Comparison of ENCODE assay signal across 9 mouse cellular contexts in genomic region chr4:136260491-136261180, GRCm38 (mm10). TPM values are rescaled to one million over a fixed set of nuclear protein-coding genes. Genes with fewer than 3 reads are reported as not detected.
DNase-seq lines count a peak whose midpoint lies in the region; ATAC-seq and TF ChIP-seq lines count a peak whose summit lies in the region.
"Had no signal": no experiment of that assay in that cellular context is flagged by ENCODE, and none has a peak within 500 bp of the region (broad histone marks: within the 10 kb centered on the region; RNA-seq: fewer than 3 reads in every experiment).

No protein-coding gene starts in this region.

- no peak for TF ChIP-seq POLR2A in cortical plate, adult 2 months (IDR thresholded peaks at IDR 0.05; ENCODE audit: extremely low read depth, insufficient read depth, low read length)

- H3K9ac ChIP-seq in liver, embryonic 13.5 days: no peak overlapping the region
- H3K9ac ChIP-seq in neural tube, embryonic 14.5 days (replicated peaks; ENCODE audit: low read depth, low read length): no peak overlapping the region
- H3K9ac ChIP-seq: embryonic facial prominence, embryonic 15.5 days had no signal

- no peak overlapping the region for H3K27ac ChIP-seq in cortical plate, adult 2 months (ENCODE audit: insufficient read depth, low read length)
- H3K27ac ChIP-seq in liver, embryonic 13.5 days: no peak overlapping the region
- H3K27ac ChIP-seq in neural tube, embryonic 14.5 days (ENCODE audit: low read depth, low read length): no peak overlapping the region
- H3K27ac ChIP-seq: embryonic facial prominence, embryonic 15.5 days had no signal

- H3K4me1 ChIP-seq in cortical plate, adult 2 months (ENCODE audit: control insufficient read depth, insufficient read depth, low read length): no peaks in the 10 kb centered on the region; the same call in 1 of the 2 replicates
- H3K4me1 ChIP-seq in liver, embryonic 13.5 days (replicated peaks): peaks cover 18% of the 10 kb centered on the region
- no peaks in the 10 kb centered on the region for H3K4me1 ChIP-seq in neural tube, embryonic 14.5 days (ENCODE audit: control insufficient read depth, insufficient read depth, low read length)
- H3K4me1 ChIP-seq: embryonic facial prominence, embryonic 15.5 days had no signal

- no peaks in the 10 kb centered on the region for H3K9me3 ChIP-seq in liver, embryonic 13.5 days (replicated peaks)
- no peaks in the 10 kb centered on the region for H3K9me3 ChIP-seq in neural tube, embryonic 14.5 days (ENCODE audit: control insufficient read depth, low read length)
- H3K9me3 ChIP-seq: embryonic facial prominence, embryonic 15.5 days had no signal

- H3K27me3 ChIP-seq in liver, embryonic 13.5 days: peaks cover 23% of the 10 kb centered on the region
- H3K27me3 ChIP-seq in neural tube, embryonic 14.5 days (ENCODE audit: control insufficient read depth, insufficient read depth, low read length): no peaks in the 10 kb centered on the region
- H3K27me3 ChIP-seq: embryonic facial prominence, embryonic 15.5 days had no signal

- ATAC-seq in granulocyte monocyte progenitor cell, adult 5-6 weeks (replicated peaks; ENCODE audit: poor library complexity, severe bottlenecking): peak; percentile 79
- ATAC-seq in liver, embryonic 13.5 days (ENCODE audit: low read depth): no peak
- peak; percentile 41; the same call in 1 of the 2 replicates for ATAC-seq in neural tube, embryonic 14.5 days (ENCODE audit: low read depth)

- peak; percentile 89 for TF ChIP-seq CTCF in cortical plate, adult 2 months (IDR thresholded peaks at IDR 0.05; ENCODE audit: extremely low read depth, insufficient read depth, low read length)

- peak; percentile 46 for DNase-seq in 3134 (ENCODE audit: extremely low read depth, insufficient read length, low spot score)
- peak; percentile 92 for DNase-seq in adipocyte (ENCODE audit: low spot score)
- peak; percentile 78 to 83 for DNase-seq in kidney, adult 8-10 months
- peak; percentile 55 for DNase-seq in liver, embryonic 13.5 days
- DNase-seq in telencephalon, adult 2 months (ENCODE audit: low read depth, low spot score): peak; percentile 51

- 39% methylated on average over 10 of the region's 10 CpGs for WGBS in liver, embryonic 13.5 days (ENCODE audit: insufficient replicate concordance)
- 42% methylated on average over 10 of the region's 10 CpGs for WGBS in neural tube, embryonic 14.5 days

- no peaks in the 10 kb centered on the region for H3K36me3 ChIP-seq in liver, embryonic 13.5 days
- no peaks in the 10 kb centered on the region for H3K36me3 ChIP-seq in neural tube, embryonic 14.5 days (ENCODE audit: control insufficient read depth, insufficient read depth, low read length)
- H3K36me3 ChIP-seq: embryonic facial prominence, embryonic 15.5 days had no signal

- H3K4me3 ChIP-seq in cortical plate, adult 2 months (ENCODE audit: insufficient read depth, low read length): no peak overlapping the region
- no peak overlapping the region for H3K4me3 ChIP-seq in liver, embryonic 13.5 days (replicated peaks)
- no peak overlapping the region for H3K4me3 ChIP-seq in neural tube, embryonic 14.5 days (ENCODE audit: low read depth, low read length)
- H3K4me3 ChIP-seq: embryonic facial prominence, embryonic 15.5 days had no signal

- H3K4me2 ChIP-seq in liver, embryonic 13.5 days: no peak overlapping the region
- no peak overlapping the region for H3K4me2 ChIP-seq in neural tube, embryonic 14.5 days (ENCODE audit: low read depth, low read length)
- H3K4me2 ChIP-seq: embryonic facial prominence, embryonic 15.5 days had no signal

RNA-seq across cellular contexts. Expression of gene Tcea3, which starts 13.1 kb away (rescaled TPM):
- 0.53 and 0.92 TPM in 2 replicates for polyA plus RNA-seq in cortical plate, adult 2 months (2012; rRNA removed)
- not detected in 2 replicates for total RNA-seq in granulocyte monocyte progenitor cell, adult 5-6 weeks (2014; fragmentation: Nextera tagmentation)
- not detected in 2 replicates for total RNA-seq in granulocyte monocyte progenitor cell, adult 5-6 weeks (2017)
- polyA plus RNA-seq in liver, embryonic 13.5 days (2015; fragmentation: Nextera tagmentation; extraction: Ambion mirVana): 12.9 and 13.6 TPM in 2 replicates
- 0.71 and 1.7 TPM in 2 replicates for polyA plus RNA-seq in neural tube, embryonic 14.5 days (2014; fragmentation: Nextera tagmentation; extraction: Ambion mirVana)

RNA-seq across cellular contexts. Expression of gene Zfp46, which starts 23.8 kb away (rescaled TPM):
- polyA plus RNA-seq in cortical plate, adult 2 months (2012; rRNA removed): 61.6 and 72.2 TPM in 2 replicates
- total RNA-seq in granulocyte monocyte progenitor cell, adult 5-6 weeks (2014; fragmentation: Nextera tagmentation): 4.1 and 7.0 TPM in 2 replicates
- 11.6 and 16.0 TPM in 2 replicates for total RNA-seq in granulocyte monocyte progenitor cell, adult 5-6 weeks (2017)
- 2.6 and 3.6 TPM in 2 replicates for polyA plus RNA-seq in liver, embryonic 13.5 days (2015; fragmentation: Nextera tagmentation; extraction: Ambion mirVana)
- polyA plus RNA-seq in neural tube, embryonic 14.5 days (2014; fragmentation: Nextera tagmentation; extraction: Ambion mirVana): 51.3 and 51.8 TPM in 2 replicates

RNA-seq across cellular contexts. Expression of gene Hnrnpr, which starts 50.1 kb away (rescaled TPM):
- 59.9 and 60.2 TPM in 2 replicates for polyA plus RNA-seq in cortical plate, adult 2 months (2012; rRNA removed)
- 128 and 164 TPM in 2 replicates for total RNA-seq in granulocyte monocyte progenitor cell, adult 5-6 weeks (2014; fragmentation: Nextera tagmentation)
- 172 and 194 TPM in 2 replicates for total RNA-seq in granulocyte monocyte progenitor cell, adult 5-6 weeks (2017)
- polyA plus RNA-seq in liver, embryonic 13.5 days (2015; fragmentation: Nextera tagmentation; extraction: Ambion mirVana): 68.5 and 73.1 TPM in 2 replicates
- 167 and 173 TPM in 2 replicates for polyA plus RNA-seq in neural tube, embryonic 14.5 days (2014; fragmentation: Nextera tagmentation; extraction: Ambion mirVana)

RNA-seq across cellular contexts. Expression of gene Asap3, which starts 54.5 kb away (rescaled TPM):
- polyA plus RNA-seq in cortical plate, adult 2 months (2012; rRNA removed): 2.9 and 3.2 TPM in 2 replicates
- total RNA-seq in granulocyte monocyte progenitor cell, adult 5-6 weeks (2014; fragmentation: Nextera tagmentation): not detected in 2 replicates
- not detected in 2 replicates for total RNA-seq in granulocyte monocyte progenitor cell, adult 5-6 weeks (2017)
- 1.1 and 1.4 TPM in 2 replicates for polyA plus RNA-seq in liver, embryonic 13.5 days (2015; fragmentation: Nextera tagmentation; extraction: Ambion mirVana)
- polyA plus RNA-seq in neural tube, embryonic 14.5 days (2014; fragmentation: Nextera tagmentation; extraction: Ambion mirVana): 2.4 and 4.8 TPM in 2 replicates

Comparison
In these comparisons a context has a peak if more than half of its experiments do, and no peak if none do; other contexts are left out.
1. RNA of gene Zfp46, which starts 23.8 kb away (polyA plus RNA-seq): 61.6 to 72.2 TPM in cortical plate, adult 2 months and 51.3 to 51.8 TPM in neural tube, embryonic 14.5 days; 2.6 to 3.6 TPM in liver, embryonic 13.5 days; every median in the first group is over 10 times any median in the second.
2. Peak in every context shown above with its lines, with median percentiles within 50 percentile points of each other: DNase-seq.